Mouse (Mus musculus): Measurements from ENCODE around the gene Tcaf2.

GRCm38 (mm10) chr6:42687907-42688306 lies 42.9 kb upstream of the Tcaf2 start:
- TF ChIP-seq CTCF (IDR thresholded peaks at IDR 0.05; ENCODE audit: borderline replicate concordance, control insufficient read depth, extremely low read depth, insufficient read depth, low read length, poor library complexity): no peak
- TF ChIP-seq POLR2A (IDR thresholded peaks at IDR 0.05; ENCODE audit: control insufficient read depth, extremely low read depth, insufficient read depth, low read length, poor library complexity): no peak
